ENCODE assay signal across 8 mouse cellular contexts in genomic region chr16:34095548-34096141, GRCm38 (mm10).
A peak's percentile ranks its signal among the peaks of the same experiment; 100 is the strongest.
DNase-seq lines count a peak whose midpoint lies in the region; ATAC-seq and TF ChIP-seq lines count a peak whose summit lies in the region.

No protein-coding gene starts in this region.

- TF ChIP-seq CTCF in liver, embryonic 14.5 days (IDR thresholded peaks at IDR 0.05; ENCODE audit: low read depth): no peak

- H3K27me3 ChIP-seq in liver, embryonic 14.5 days (ENCODE audit: control insufficient read depth, insufficient read depth, low read length): peaks cover 30% of the 10 kb centered on the region
- no peaks in the 10 kb centered on the region for H3K27me3 ChIP-seq in stomach, embryonic 15.5 days (replicated peaks)

- peaks cover 0 to 6% of the 10 kb centered on the region in 2 experiments; a peak in 1 of 4 replicates for H3K4me1 ChIP-seq in liver, embryonic 14.5 days (replicated peaks; ENCODE audit: control insufficient read depth in 2 of 2, insufficient read depth in 2 of 2, low read length in 1 of 2)
- H3K4me1 ChIP-seq in stomach, embryonic 15.5 days: peaks cover 20% of the 10 kb centered on the region; the same call in 1 of the 2 replicates

- peak overlapping the region; percentile 50 to 65 for H3K4me3 ChIP-seq in liver, embryonic 14.5 days (ENCODE audit: insufficient read depth in 1 of 2, low read depth in 2 of 2, low read length in 2 of 2)
- H3K4me3 ChIP-seq in stomach, embryonic 15.5 days (replicated peaks): peak overlapping the region; percentile 63

- ATAC-seq in common myeloid progenitor, adult 5-6 weeks (replicated peaks; ENCODE audit: low read depth, poor library complexity, severe bottlenecking): peak; percentile 86
- ATAC-seq in liver, embryonic 14.5 days (ENCODE audit: insufficient read depth): peak; percentile 80
- ATAC-seq in stomach, embryonic 15.5 days (ENCODE audit: insufficient read depth, low FRiP score, low read depth): peak; percentile 89

- TF ChIP-seq EP300 in liver, embryonic 14.5 days (IDR thresholded peaks at IDR 0.05; ENCODE audit: low read depth): no peak

- H3K4me2 ChIP-seq in liver, embryonic 14.5 days (ENCODE audit: low read depth): peak overlapping the region; percentile 65
- peak overlapping the region; percentile 80 for H3K4me2 ChIP-seq in stomach, embryonic 15.5 days

- intact Hi-C loops in gastrocnemius, postnatal 36 days (cut with DNase I): loop anchor here (5.0 kb wide), 1 partner anchor 43 kb away; no protein-coding TSS in a partner anchor

- peak overlapping the region; percentile 23 for H3K9ac ChIP-seq in liver, embryonic 14.5 days (replicated peaks)
- H3K9ac ChIP-seq in stomach, embryonic 15.5 days: peak overlapping the region; percentile 55

- H3K27ac ChIP-seq in liver, embryonic 14.5 days: no peak overlapping the region
- H3K27ac ChIP-seq in stomach, embryonic 15.5 days: peak overlapping the region; percentile 78

- under 1% methylated on average over 34 of the region's 34 CpGs for WGBS in liver, embryonic 14.5 days (ENCODE audit: insufficient replicate concordance)
- 2% methylated on average over 33 of the region's 34 CpGs for WGBS in stomach, embryonic 15.5 days

- peak; percentile 69 for DNase-seq in Muller cell, postnatal 12 days (ENCODE audit: inconsistent ontology term)
- DNase-seq in gastrocnemius, postnatal 36 days: peak; percentile 72 to 84
- peak; percentile 53 for DNase-seq in induced T-regulatory cell, adult 2 months (ENCODE audit: low read depth)
- peak; percentile 46 to 52 (median 51) for DNase-seq in liver, embryonic 14.5 days (ENCODE audit: low read depth in 3 of 3, low spot score in 3 of 3)
- DNase-seq in naive thymus-derived CD4-positive, alpha-beta T cell, adult 2 months (ENCODE audit: low read depth): peak; percentile 26
- DNase-seq in layer of hippocampus, adult 18-20 months (ENCODE audit: low spot score in 2 of 2): no peak

- H3K36me3 ChIP-seq in liver, embryonic 14.5 days (replicated peaks; ENCODE audit: control insufficient read depth, insufficient read depth, low read depth): no peaks in the 10 kb centered on the region
- H3K36me3 ChIP-seq in stomach, embryonic 15.5 days: no peaks in the 10 kb centered on the region

- no peaks in the 10 kb centered on the region for H3K9me3 ChIP-seq in liver, embryonic 14.5 days (ENCODE audit: control insufficient read depth, low read length)
- no peaks in the 10 kb centered on the region for H3K9me3 ChIP-seq in stomach, embryonic 15.5 days

Comparison
In these comparisons a context has a peak if more than half of its experiments do, and no peak if none do; other contexts are left out.
1. DNase-seq: peak in Muller cell, postnatal 12 days (single experiment), gastrocnemius, postnatal 36 days (2 of 2), induced T-regulatory cell, adult 2 months (single experiment), liver, embryonic 14.5 days (3 of 3) and naive thymus-derived CD4-positive, alpha-beta T cell, adult 2 months (single experiment); none in layer of hippocampus, adult 18-20 months (0 of 2).
2. Peak in every context shown above with its lines, with median percentiles within 50 percentile points of each other: ATAC-seq.